Mouse (Mus musculus) bone marrow, adult 2 months (tissue): ENCODE data around the gene Ddx39.

Experiments used
- CTCF ChIP-seq: fragments of 200-500 bp; IDR thresholded peaks from 2 replicates; pipeline ENCODE4 v1.5.1; 2011; ENCODE audit warnings: low read length, control low read depth; ENCODE audit not compliant: control insufficient read depth, insufficient read depth
- POLR2A ChIP-seq: fragments of 200-500 bp; IDR thresholded peaks from 2 replicates; pipeline ENCODE4 v1.6.1; 2011; ENCODE audit warnings: low read depth, mild to moderate bottlenecking, control low read depth, low read length, borderline replicate concordance; ENCODE audit not compliant: control insufficient read depth

DNA sequence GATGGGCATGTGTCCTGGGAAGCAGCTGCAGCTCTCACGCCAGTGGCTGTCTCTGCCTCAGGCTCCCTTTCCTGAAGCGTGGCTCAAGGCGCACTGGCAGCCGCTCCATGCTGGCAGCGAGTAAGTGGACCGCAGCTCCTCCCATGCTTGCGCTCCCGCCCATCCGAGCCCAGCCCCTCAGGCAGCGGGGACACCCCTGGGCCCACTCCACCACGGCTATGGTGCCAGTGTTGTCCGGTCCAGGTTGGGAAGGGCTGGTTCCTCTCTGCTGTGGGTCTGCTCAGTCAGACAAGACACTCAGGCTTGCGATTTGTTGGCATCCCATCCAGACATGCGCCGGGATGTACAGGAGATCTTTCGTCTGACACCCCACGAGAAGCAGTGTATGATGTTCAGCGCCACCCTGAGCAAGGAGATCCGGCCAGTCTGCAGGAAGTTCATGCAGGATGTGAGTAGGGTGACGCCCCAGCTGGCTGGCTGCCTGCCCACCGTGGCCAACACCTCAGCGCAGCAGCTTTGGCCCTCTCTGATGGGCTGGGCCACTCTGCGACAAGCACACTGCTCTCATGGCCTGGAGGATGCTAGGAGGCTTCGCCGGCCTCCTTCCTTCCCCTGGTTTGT lies 6.5 kb downstream of the Ddx39 start:
- TF ChIP-seq CTCF (no peak), POLR2A (peak; percentile 20; the same call in 1 of the 2 replicates)
